Mouse (Mus musculus) mouse trophoblast stem cell (cell line): ENCODE measurements around the gene Defb7.

Source experiments
- in situ Hi-C, 2 experiments: fragments of 300-500 bp; cut with MseI, MboI; formaldehyde crosslinking; loops; 2 replicates in 1 of 2; 3 replicates in 1 of 2; pipeline ENCODE4 v1.15.1; 2025

The Defb7 gene

DNA sequence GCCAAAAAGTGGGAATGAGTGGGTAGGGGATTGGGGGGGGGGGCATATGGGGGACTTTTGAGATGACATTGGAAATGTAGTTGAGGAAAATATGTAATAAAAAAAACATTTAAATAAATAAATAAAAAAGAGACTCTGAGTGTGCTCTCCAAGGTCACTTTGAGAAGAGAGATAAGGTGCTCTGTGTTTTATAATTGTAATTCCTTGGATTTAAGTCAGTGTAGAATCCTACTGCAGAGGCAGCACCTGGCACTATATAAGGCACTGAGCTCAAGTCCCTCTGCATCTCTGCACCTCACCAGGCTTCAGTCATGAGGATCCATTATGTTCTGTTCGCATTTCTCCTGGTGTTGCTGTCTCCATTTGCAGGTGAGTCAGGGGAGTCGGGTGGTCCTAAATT lies at the start of gene Defb7:
Gene Defb7 (plus strand): TSS at position 301 of the 400 bp plus-strand sequence.
- in situ Hi-C loops: no loop called here

- in situ Hi-C loops: no loop called here
Observed at GRCm38 (mm10) chr8:19446378-19446777, 48.5 kb upstream of the Defb7 start.

DNA sequence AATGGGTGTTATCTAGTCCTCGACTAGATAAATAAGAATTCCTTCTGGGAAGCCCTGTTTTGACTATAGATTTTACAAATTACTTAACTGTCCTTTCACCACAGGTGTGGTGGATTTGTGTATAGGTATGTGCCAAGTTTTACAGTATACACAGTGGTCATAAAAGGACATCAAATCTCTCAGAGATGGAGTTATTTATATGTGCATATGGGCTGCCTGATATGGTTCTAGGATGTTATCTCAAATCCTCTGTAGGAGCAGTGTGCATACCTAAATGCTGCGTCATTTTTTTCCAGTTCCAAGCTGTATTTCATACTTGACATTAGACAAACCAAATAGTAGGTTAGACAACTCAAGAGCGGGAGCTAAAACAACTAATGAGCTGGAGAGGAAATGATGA lies 33.5 kb upstream of the Defb7 start:
- in situ Hi-C loops: no loop called here

DNA sequence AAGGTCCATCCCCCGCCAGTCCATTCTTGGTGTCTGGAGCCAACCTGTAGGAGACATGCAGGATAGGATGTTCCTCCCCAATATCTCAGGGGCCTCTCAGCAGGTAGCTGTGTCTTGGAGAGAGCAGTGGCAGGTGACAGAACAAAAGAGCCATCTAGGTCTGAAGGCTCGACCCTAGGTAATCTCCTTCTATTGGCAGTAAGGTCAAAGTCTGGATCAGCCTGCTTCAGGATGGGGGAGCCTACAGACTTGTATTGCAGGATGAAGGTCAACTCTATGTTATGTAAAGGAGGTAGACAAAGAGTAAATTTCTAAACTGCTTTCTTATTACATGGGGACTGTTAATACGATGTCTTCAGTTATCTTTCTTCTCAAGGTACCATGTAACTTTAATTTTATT lies 25.9 kb upstream of the Defb7 start:
- in situ Hi-C loops: no loop called here

DNA sequence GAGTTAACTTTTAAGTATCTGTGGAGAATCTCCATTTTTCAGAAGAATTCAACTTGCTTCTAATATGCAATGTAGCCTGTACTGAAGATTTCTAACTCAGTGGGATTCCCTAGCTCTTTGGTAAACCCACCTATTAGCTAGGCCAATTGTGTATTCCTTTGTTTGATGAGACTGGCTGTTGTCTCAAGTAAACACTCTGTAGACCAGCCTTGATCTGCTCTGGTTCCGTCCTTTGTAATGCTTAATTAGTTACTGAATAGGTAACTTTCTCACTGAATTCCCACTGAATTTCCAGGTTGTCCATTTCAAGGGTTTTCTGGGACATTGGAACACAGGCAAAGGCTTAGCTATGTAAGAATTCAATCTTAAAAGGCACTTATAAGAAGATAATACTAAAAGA lies 5.6 kb downstream of the Defb7 start:
- in situ Hi-C loops: no loop called here

DNA sequence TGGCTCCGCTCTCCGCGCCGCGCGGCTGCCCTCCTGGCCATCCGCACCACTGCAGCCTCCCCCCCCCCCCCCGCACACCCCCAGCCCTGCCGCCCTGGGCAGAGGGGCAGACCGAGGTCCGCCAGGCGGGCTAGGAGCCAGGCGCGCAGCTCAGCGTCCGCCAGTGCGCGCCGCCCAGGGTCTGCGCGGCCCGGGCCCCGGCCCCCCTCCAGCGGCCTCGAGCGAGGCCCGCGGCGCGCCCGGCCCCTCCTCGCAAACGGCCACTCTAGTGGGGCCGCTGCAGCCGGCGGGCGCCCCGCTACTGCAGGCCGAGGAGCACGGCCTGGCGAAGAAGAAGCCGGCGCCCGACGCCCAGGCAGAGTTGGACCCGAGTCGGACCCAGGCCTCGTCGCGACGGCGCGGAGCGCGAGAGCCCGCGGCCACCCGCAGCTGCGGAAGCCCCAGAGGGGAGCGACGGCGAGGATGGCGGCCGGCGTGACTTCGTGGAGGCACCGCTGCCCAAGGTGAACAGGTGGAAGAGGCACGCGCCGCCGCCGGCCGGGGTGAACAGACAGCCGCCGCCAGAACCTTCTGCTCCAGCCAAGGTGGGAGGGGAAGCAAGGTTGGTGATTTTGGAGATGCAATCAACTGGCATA lies 40.4 kb downstream of the Defb7 start:
- in situ Hi-C loops: no loop called here

- in situ Hi-C loops: no loop called here
Observed at GRCm38 (mm10) chr8:19540376-19540775, 45.5 kb downstream of the Defb7 start.
